Mouse (Mus musculus): Measurements from ENCODE around the gene Ctnnd2.

Ctnnd2 gene

GRCm38 (mm10) chr15:30875523-30875922, 703.1 kb downstream of the Ctnnd2 start:
- DNase-seq (ENCODE audit: extremely low spot score), result no peak

GRCm38 (mm10) chr15:30884692-30885334, 712.4 kb downstream of the Ctnnd2 start:
- no peak for DNase-seq (ENCODE audit: extremely low spot score)

GRCm38 (mm10) chr15:30885410-30885809, 713.0 kb downstream of the Ctnnd2 start:
- no peak for DNase-seq (ENCODE audit: extremely low spot score)

- DNase-seq (ENCODE audit: extremely low spot score), result no peak
These were observed 715.2 kb downstream of the Ctnnd2 start for GRCm38 (mm10) chr15:30887559-30887958.

GRCm38 (mm10) chr15:30891986-30892385, 719.6 kb downstream of the Ctnnd2 start:
- DNase-seq (ENCODE audit: extremely low spot score), result no peak

- DNase-seq (ENCODE audit: extremely low spot score), result no peak
These were observed 722.7 kb downstream of the Ctnnd2 start for GRCm38 (mm10) chr15:30895063-30895462.

GRCm38 (mm10) chr15:30897342-30897741, 724.9 kb downstream of the Ctnnd2 start:
- DNase-seq (ENCODE audit: extremely low spot score), result no peak

GRCm38 (mm10) chr15:30908027-30908426, 735.6 kb downstream of the Ctnnd2 start:
- DNase-seq (ENCODE audit: extremely low spot score), result no peak

- peak; percentile 14 for DNase-seq (ENCODE audit: extremely low spot score)
These were observed 741.0 kb downstream of the Ctnnd2 start for GRCm38 (mm10) chr15:30913360-30913759.

- DNase-seq (ENCODE audit: extremely low spot score), result peak; percentile 28
These were observed 753.4 kb downstream of the Ctnnd2 start for GRCm38 (mm10) chr15:30925838-30926237.

GRCm38 (mm10) chr15:30927632-30928031, 755.2 kb downstream of the Ctnnd2 start:
- DNase-seq (ENCODE audit: extremely low spot score), result peak; percentile 2

GRCm38 (mm10) chr15:30931906-30932305, 759.5 kb downstream of the Ctnnd2 start:
- DNase-seq (ENCODE audit: extremely low spot score), result no peak

- no peak for DNase-seq (ENCODE audit: extremely low spot score)
These were observed 773.5 kb downstream of the Ctnnd2 start for GRCm38 (mm10) chr15:30945863-30946262.

GRCm38 (mm10) chr15:30958513-30958912, 786.1 kb downstream of the Ctnnd2 start:
- no peak for DNase-seq (ENCODE audit: extremely low spot score)

- DNase-seq (ENCODE audit: extremely low spot score), result no peak
These were observed 790.2 kb downstream of the Ctnnd2 start for GRCm38 (mm10) chr15:30962421-30963160.

GRCm38 (mm10) chr15:30964046-30964445, 791.7 kb downstream of the Ctnnd2 start:
- no peak for DNase-seq (ENCODE audit: extremely low spot score)

GRCm38 (mm10) chr15:30964865-30965679, 792.7 kb downstream of the Ctnnd2 start:
- DNase-seq (ENCODE audit: extremely low spot score), result no peak

- no peak for DNase-seq (ENCODE audit: extremely low spot score)
These were observed 794.4 kb downstream of the Ctnnd2 start for GRCm38 (mm10) chr15:30966826-30967225.

GRCm38 (mm10) chr15:30974436-30974835, 802.0 kb downstream of the Ctnnd2 start:
- DNase-seq (ENCODE audit: extremely low spot score), result no peak

GRCm38 (mm10) chr15:30974991-30975775, 802.8 kb downstream of the Ctnnd2 start:
- no peak for DNase-seq (ENCODE audit: extremely low spot score)

- DNase-seq (ENCODE audit: extremely low spot score), result no peak
These were observed 804.9 kb downstream of the Ctnnd2 start for GRCm38 (mm10) chr15:30977166-30977740.

Data from embryo, embryonic 9.5 days (tissue).